Mouse (Mus musculus) midbrain, embryonic 11.5 days (tissue): ENCODE measurements around the gene Tmem218. TPM values are rescaled to one million over a fixed set of nuclear protein-coding genes. Genes with fewer than 3 reads are reported as not detected.

ENCODE experiments used
- ATAC-seq: fragments of 200-750 bp; cut with Nextera tagmentation; 2 replicates; pipeline ENCODE4 v1.8.0; 2017; ENCODE audit warnings: moderate TSS enrichment, moderate library complexity; ENCODE audit not compliant: low FRiP score
- DNase-seq: peaks from one replicate; pipeline ENCODE4 v3.0.0; 2015; ENCODE audit warnings: low spot score; ENCODE audit errors: missing footprints
- H3K27ac ChIP-seq: fragments of 300-500 bp; sonication (generic); 2 replicates; pipeline ENCODE4 v1.5.1; 2014; ENCODE audit warnings: low read depth, low read length
- H3K27me3 ChIP-seq: fragments of 300-500 bp; sonication (generic); 2 replicates; pipeline ENCODE4 v1.6.1; 2014; ENCODE audit warnings: mild to moderate bottlenecking, low read length, moderate library complexity, mixed read lengths; ENCODE audit not compliant: control insufficient read depth, insufficient read depth
- H3K36me3 ChIP-seq: fragments of 300-500 bp; sonication (generic); 2 replicates; pipeline ENCODE4 v1.6.1; 2014; ENCODE audit warnings: mild to moderate bottlenecking, low read length, moderate library complexity, mixed read lengths; ENCODE audit not compliant: control insufficient read depth, insufficient read depth
- H3K4me1 ChIP-seq: fragments of 300-500 bp; sonication (generic); 2 replicates; pipeline ENCODE4 v1.6.1; 2014; ENCODE audit warnings: low read length; ENCODE audit not compliant: control insufficient read depth, insufficient read depth
- H3K4me2 ChIP-seq: fragments of 300-500 bp; sonication (generic); 2 replicates; pipeline ENCODE4 v1.6.1; 2014; ENCODE audit warnings: mild to moderate bottlenecking, moderate library complexity
- H3K4me3 ChIP-seq: fragments of 300-500 bp; sonication (generic); 2 replicates; pipeline ENCODE4 v1.5.1; 2014; ENCODE audit warnings: low read depth, low read length
- H3K9ac ChIP-seq: fragments of 300-500 bp; sonication (generic); 2 replicates; pipeline ENCODE4 v1.6.1; 2014; ENCODE audit warnings: low read length
- H3K9me3 ChIP-seq: fragments of 300-500 bp; sonication (generic); 2 replicates; pipeline ENCODE4 v1.6.1; 2016; ENCODE audit warnings: low read length; ENCODE audit not compliant: control insufficient read depth
- WGBS: fragments of 180-500 bp; shearing (Covaris S2); extraction: QIAGEN DNeasy Blood & Tissue Kit; methylation state at CpG from one replicate; pipeline ENCODE4 v1.1.7; 2014; 5-methylcytosine and 5-hydroxymethylcytosine counted together
- polyA plus RNA-seq: library from polyadenylated mRNA; unstranded; fragments of >200 nt; fragmentation: Nextera tagmentation; extraction: Ambion mirVana; gene quantifications from 2 replicates; pipeline ENCODE4 v1.2.1, GENCODE M21; 2014

The Tmem218 gene
- polyA plus RNA-seq, 1 experiment from 2014 or later, result 17.3 TPM

DNA sequence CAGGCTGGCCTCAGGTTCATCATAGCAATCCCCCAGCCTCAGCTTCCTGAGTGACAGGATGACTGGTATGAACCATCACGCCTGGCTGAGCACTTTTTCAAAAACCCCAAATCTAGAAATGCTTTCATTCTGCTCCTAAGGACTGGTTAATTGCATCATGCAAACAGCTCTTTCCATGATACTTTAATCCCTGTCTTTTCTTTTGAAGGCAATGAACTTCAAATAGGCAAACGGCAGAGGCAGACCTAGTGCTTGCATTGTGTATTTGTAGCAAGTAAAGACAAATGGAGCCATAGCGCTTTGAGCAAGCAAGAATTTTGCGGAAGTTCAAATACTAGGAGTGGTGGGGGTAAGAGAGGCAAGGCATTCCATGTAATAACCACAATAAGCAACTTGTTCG lies 26.4 kb upstream of the Tmem218 start:
- H3K4me2 ChIP-seq, result no peak overlapping the region
- H3K36me3 ChIP-seq, result no peaks in the 10 kb centered on the region
- no peak for ATAC-seq
- no peak overlapping the region; the same call in 1 of the 2 replicates for H3K27ac ChIP-seq
- H3K9ac ChIP-seq, result no peak overlapping the region
- peak; percentile 85 for DNase-seq
- no peaks in the 10 kb centered on the region for H3K9me3 ChIP-seq
- H3K4me3 ChIP-seq, result no peak overlapping the region
- 42% methylated on average over 5 of the region's 5 CpGs for WGBS
- H3K27me3 ChIP-seq, result no peaks in the 10 kb centered on the region
- peaks cover 45% of the 10 kb centered on the region for H3K4me1 ChIP-seq

DNA sequence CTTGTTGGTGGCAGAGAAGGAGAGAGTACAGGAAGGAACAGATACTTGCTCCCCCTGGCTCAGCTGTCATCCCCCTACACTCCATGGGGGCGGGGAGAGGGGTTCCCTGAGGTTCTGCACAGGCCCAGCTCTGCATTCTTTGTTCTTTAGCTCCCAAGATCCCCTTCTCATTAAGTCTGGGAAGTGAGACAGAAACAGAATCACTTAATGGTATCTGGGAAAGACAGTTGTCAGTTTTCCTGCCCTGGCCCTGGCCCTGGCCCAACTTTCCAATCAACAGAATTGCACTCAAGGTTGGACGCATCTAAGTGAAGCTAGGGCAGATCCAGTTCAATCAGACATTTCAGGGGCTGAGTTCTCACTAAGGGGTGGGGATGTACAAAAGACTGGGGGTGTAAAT lies 24.8 kb upstream of the Tmem218 start:
- Histone ChIP-seq H3K27ac (no peak overlapping the region), H3K27me3 (no peaks in the 10 kb centered on the region), H3K36me3 (no peaks in the 10 kb centered on the region), H3K4me1 (peaks cover 31% of the 10 kb centered on the region), H3K4me3 (no peak overlapping the region), H3K9me3 (no peaks in the 10 kb centered on the region), H3K4me2 (no peak overlapping the region), H3K9ac (no peak overlapping the region)
- ATAC-seq (no peak), DNase-seq (no peak)
- 73% methylated on average over 2 of the region's 2 CpGs for WGBS

DNA sequence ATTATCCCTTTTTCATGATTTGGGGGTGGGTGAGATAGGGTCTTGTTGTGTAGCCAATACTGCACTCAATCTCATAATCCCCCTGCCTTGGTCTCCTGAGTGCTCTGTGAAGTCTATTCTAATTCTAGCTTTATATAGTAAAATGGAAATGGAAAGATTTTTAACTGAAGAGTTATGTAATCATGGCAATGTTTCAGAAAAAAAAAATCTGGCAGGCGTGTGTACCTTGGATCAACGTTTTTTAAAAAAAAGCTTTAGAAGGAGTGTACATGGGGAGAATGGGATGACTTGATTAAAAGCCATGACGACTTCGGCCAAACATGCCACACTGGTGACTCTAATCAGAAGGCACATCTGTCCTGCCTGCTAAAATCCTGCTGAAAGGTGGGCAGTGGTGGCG lies 20.6 kb upstream of the Tmem218 start:
- H3K36me3 ChIP-seq, result no peaks in the 10 kb centered on the region
- ATAC-seq, result no peak
- H3K4me1 ChIP-seq, result no peaks in the 10 kb centered on the region
- H3K9ac ChIP-seq, result no peak overlapping the region
- DNase-seq, result no peak
- H3K4me3 ChIP-seq, result no peak overlapping the region
- no peaks in the 10 kb centered on the region for H3K27me3 ChIP-seq
- no peaks in the 10 kb centered on the region for H3K9me3 ChIP-seq
- no peak overlapping the region for H3K27ac ChIP-seq
- 87% methylated on average over 5 of the region's 5 CpGs for WGBS
- no peak overlapping the region for H3K4me2 ChIP-seq

DNA sequence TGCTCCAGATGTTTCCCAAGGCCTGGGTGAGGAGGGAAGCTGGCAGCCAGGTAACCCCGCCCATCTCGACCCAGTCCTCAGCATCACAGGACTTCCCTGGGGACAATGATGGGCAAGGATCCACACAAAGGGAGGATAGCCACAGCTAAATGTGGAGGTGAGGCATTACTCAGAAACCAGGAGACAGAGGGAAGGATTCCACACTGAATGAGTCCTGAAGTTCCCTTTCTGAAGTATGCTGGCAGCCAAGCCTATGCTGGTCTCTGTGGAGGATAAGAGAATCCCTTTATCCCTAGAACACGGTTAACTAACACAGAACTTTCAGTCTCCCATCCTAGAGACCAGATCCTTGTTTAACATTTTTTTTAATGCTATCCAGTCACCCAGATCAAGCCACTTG lies 20.0 kb upstream of the Tmem218 start:
- no peak overlapping the region for H3K4me2 ChIP-seq
- 86% methylated on average over 3 of the region's 3 CpGs for WGBS
- no peak overlapping the region for H3K27ac ChIP-seq
- no peak overlapping the region for H3K9ac ChIP-seq
- no peaks in the 10 kb centered on the region for H3K27me3 ChIP-seq
- ATAC-seq (no peak), DNase-seq (no peak)
- H3K4me3 ChIP-seq, result no peak overlapping the region
- no peaks in the 10 kb centered on the region for H3K4me1 ChIP-seq
- H3K36me3 ChIP-seq, result no peaks in the 10 kb centered on the region
- H3K9me3 ChIP-seq, result no peaks in the 10 kb centered on the region

DNA sequence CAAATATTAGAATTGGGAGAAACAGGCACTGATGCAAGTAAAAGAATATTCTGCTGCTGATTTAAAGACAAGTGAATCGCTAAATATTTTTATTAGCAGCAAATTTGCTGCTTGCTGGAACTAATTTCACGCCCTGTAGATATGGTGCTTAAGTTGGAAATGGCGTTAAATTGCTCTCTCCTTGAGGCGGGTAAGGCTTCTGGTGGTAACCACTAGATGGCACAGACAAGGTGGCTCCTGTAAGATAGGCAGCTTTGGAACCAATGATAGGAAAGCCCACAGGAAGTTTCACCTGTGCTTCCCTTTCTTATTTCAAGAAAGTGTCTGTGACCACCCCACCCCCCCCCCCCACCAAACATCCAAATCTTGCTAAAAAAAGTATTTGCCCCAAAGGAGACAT lies 11.0 kb upstream of the Tmem218 start:
- Histone ChIP-seq H3K27ac (no peak overlapping the region), H3K27me3 (no peaks in the 10 kb centered on the region), H3K4me3 (no peak overlapping the region), H3K9me3 (no peaks in the 10 kb centered on the region), H3K36me3 (no peaks in the 10 kb centered on the region), H3K4me2 (no peak overlapping the region), H3K9ac (no peak overlapping the region), H3K4me1 (no peaks in the 10 kb centered on the region)
- ATAC-seq (no peak), DNase-seq (no peak)
- 88% methylated on average over 4 of the region's 4 CpGs for WGBS

DNA sequence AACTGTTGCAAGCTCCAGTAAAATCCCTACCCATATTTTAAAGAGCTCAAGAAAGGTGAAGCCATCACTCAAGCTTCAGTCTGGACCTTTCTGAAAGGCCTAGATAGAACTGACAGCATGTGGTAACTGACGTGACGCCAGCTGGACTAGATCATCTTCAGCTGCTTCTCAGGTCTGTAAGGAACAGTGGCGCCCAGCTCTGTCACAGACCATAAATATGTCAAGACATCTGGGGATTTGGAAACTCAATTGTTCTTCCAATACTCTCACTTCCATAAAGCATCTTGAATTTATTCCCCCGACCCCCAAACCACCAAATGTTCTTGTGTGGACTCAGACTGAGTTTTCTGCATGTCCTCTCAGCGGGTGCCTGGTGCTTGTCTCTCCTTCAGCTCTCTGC lies 7.6 kb upstream of the Tmem218 start:
- H3K4me2 ChIP-seq, result no peak overlapping the region
- H3K4me3 ChIP-seq, result no peak overlapping the region
- DNase-seq, result no peak
- no peak for ATAC-seq
- H3K9me3 ChIP-seq, result no peaks in the 10 kb centered on the region
- no peaks in the 10 kb centered on the region for H3K36me3 ChIP-seq
- no peaks in the 10 kb centered on the region; the same call in 1 of the 2 replicates for H3K4me1 ChIP-seq
- no peaks in the 10 kb centered on the region for H3K27me3 ChIP-seq
- 89% methylated on average over 5 of the region's 5 CpGs for WGBS
- no peak overlapping the region for H3K9ac ChIP-seq
- no peak overlapping the region for H3K27ac ChIP-seq

DNA sequence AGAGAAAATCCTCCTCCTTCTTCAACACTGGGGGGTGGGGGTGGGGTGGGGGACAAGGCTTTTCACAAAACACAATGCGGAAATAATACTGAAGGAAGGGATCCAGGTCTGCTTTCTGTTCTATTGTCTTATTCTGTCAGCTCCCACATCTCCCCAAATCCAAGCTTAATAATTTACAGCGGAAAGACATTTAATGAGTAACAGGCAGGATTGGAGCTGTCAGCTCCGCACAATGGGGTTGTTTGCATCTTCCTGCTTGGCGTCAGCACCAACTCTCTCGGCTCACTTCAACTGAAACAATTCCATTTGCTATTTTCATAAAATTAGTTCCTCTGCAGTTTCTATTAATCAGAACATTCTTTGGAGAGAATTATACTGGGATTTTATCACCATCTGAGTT lies 4.1 kb upstream of the Tmem218 start:
- H3K27ac ChIP-seq, result no peak overlapping the region
- ATAC-seq, result no peak

DNA sequence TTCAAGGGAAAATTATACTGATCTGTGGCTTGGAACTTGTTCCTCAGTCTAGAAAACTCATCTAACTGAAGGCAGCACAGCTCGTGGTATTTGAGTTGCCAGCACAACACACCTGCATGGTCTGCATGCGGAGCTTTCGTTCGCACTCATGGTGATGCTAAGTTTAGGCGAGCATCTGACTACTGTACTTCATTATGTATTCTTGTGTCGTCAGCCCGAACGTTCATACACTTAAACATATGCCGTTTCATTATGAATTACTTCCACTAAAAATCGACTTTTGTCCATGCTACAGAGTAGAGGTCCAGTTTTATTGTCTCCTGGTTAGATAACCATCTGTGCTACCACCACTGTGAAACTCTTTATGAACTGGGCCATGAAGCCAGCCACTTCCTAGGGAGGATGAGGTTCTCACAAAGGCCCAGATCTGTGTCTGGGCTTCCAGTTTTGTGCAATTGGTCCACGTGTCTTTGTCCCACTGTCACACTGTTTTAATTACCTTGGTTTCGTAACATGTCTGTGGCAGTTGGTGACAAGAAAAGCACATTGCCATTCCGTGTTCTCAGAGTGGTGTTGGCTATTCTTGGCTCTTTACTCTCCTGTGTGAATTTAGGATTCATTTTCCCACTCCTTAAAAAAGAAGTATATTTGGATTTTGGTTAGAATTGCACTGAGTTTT lies 5.2 kb downstream of the Tmem218 start:
- Histone ChIP-seq H3K4me3 (no peak overlapping the region), H3K27ac (no peak overlapping the region), H3K9ac (no peak overlapping the region), H3K36me3 (no peaks in the 10 kb centered on the region), H3K9me3 (no peaks in the 10 kb centered on the region), H3K27me3 (no peaks in the 10 kb centered on the region), H3K4me1 (peaks cover 8% of the 10 kb centered on the region), H3K4me2 (no peak overlapping the region)
- ATAC-seq (no peak), DNase-seq (no peak)
- WGBS, result 91% methylated on average over 13 of the region's 13 CpGs

More for the DNA sequence above, 4.1 kb upstream of the Tmem218 start:
- Histone ChIP-seq H3K27me3 (no peaks in the 10 kb centered on the region), H3K4me3 (no peak overlapping the region), H3K9ac (no peak overlapping the region), H3K36me3 (no peaks in the 10 kb centered on the region), H3K4me2 (no peak overlapping the region), H3K4me1 (peaks cover 7% of the 10 kb centered on the region), H3K9me3 (no peaks in the 10 kb centered on the region)
- WGBS, result 40% methylated on average over 5 of the region's 5 CpGs
- DNase-seq, result no peak

DNA sequence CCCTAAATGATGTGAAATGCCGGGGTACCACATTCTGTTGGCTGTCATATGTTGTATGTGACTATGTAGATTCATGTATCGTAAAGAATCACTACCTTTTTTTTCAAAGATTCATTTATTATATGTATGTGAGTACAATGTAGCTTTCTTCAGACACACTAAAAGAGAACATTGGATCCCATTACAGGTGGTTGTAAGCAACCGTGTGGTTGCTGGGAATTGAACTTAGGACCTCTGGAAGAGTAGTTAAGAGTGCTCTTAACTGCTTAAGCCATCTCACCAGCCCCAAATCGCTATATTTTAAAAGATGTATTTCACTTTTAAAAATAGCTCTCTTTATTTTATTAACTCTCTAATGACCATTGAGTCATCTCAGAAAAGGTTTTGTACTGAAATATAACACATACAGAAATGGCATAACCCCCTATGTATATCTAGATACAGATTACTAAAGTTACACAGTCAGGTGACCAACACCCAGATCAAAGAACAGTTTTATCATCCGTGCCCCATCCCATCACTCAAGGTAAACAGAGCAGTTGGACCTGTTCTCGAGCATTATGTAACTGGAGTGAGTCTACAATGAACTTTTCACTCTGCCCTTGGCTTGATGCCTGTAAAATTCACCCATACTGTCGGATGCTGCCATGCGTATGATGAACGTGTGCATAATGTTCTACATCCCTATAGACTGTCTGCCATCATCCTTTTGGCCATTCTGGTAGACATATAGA lies 6.5 kb downstream of the Tmem218 start:
- 89% methylated on average over 9 of the region's 9 CpGs for WGBS
- H3K36me3 ChIP-seq, result no peaks in the 10 kb centered on the region

More for the DNA sequence above, 6.5 kb downstream of the Tmem218 start:
- Histone ChIP-seq H3K9ac (no peak overlapping the region), H3K4me3 (no peak overlapping the region), H3K9me3 (no peaks in the 10 kb centered on the region), H3K27me3 (no peaks in the 10 kb centered on the region), H3K4me2 (no peak overlapping the region), H3K4me1 (no peaks in the 10 kb centered on the region), H3K27ac (no peak overlapping the region)
- DNase-seq (no peak), ATAC-seq (no peak)
